Mouse (Mus musculus) natural killer cell, adult 2 months (primary cell): ENCODE measurements around the gene Abca8b.
"Not testable (repeated sequence)": the region's sequence is repeated elsewhere in the genome, so short reads cannot be mapped to it uniquely, and the experiment has no call there.

Experiments used
- DNase-seq, 2 experiments: peaks; one replicate each; pipeline ENCODE4 v3.0.0; 2022; ENCODE audit warnings: low spot score in 2 of 2

Abca8b gene

DNA sequence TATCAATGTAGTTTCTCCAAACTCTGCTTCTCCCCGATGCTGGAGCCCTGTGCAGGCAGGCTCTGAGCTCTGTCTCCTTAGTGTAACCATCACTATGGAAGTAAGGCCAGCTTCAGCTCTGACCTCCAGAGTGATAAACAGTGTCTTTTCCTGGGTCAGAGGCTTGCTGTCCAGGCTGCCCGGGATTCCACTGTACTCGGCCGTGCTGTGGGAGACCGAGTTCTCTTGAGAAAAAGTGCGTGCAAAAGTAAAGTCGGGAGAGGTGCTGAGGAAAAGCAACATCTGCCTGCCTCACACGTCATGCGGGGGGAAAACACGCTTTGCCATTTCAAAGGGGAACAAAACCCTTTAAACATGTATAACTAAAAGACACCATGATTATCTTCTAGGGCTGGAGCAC is 79.0 kb downstream of the Abca8b start:
- DNase-seq: no peak

GRCm38 (mm10) chr11:109913156-109913555 is 82.5 kb downstream of the Abca8b start:
- DNase-seq: not testable (repeated sequence)

GRCm38 (mm10) chr11:109912118-109912517 is 83.5 kb downstream of the Abca8b start:
- not testable (repeated sequence) for DNase-seq

DNA sequence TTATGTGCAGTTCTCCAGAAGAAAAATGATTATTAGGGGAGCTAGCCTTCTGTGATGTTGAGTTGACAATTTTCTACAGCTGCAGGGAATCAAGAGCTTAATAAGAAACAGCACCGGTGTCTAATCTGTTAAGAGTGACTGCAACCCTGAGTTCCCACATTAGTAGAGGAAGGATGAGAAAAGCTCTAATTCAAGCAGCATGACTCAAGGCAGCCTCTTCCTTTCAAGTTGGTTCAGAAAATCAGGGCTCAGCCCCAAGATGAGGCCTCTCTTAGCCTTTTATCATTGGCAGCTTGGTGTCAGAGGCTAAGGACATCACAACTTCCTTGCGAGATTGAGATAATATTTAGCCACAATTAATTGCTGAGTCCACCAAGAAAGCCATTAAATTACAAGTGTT is 85.8 kb downstream of the Abca8b start:
- no peak for DNase-seq

DNA sequence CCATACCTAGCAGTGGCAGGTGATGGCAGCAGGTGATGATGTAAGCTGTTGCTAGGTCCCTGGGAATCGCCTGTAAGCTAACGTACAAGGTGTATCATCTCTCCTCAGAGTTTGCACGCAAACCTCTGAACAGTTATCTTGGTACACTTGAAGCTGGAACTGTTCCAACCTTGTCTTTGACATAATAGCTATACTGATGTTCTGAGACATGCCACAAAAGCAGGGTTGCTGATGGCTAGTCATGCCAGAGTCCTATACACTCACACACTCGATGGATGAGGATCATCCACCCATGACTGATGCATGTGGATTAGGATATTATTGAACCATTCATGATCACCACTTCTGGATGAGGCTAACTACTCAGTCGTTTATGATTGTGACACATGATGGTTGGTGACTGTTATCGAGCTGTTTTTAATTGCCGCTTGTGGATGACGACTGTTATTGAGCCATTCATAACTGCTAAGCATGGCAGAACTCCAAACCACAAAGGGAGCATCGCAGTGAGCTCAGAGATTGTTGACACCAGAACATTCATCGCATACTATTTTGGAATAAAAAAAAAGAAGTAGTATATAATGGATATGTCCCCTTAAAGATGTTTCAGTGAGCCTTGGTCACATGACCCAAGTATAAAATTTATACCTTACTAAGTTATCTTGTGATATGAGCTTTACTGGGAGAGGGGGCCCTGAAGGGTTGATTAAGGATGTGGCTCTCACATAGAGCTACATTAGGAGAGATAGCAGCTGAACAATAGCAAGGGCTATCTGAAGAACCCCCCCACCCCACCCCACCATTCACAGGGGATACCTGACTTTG is 87.2 kb downstream of the Abca8b start:
- no peak for DNase-seq

DNA sequence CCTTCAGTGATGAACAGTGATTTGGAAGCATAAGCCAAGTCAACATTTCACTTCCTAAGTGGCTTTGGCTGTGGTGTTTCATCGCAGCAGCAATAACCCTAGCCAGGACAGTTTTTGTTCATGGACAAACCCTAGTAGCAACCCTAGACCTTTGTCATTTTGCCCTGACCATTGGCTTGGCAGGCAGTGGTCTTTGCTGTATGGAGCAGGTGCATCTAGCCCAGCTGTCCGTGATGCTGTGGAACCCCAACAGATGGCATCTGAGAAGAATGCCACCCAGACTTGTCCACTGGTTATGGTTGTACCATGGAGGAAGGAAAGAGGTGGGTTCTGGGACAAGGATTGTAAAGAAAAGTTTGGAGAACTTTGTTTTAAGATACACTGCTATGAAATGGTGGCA is 88.1 kb downstream of the Abca8b start:
- DNase-seq: no peak

DNA sequence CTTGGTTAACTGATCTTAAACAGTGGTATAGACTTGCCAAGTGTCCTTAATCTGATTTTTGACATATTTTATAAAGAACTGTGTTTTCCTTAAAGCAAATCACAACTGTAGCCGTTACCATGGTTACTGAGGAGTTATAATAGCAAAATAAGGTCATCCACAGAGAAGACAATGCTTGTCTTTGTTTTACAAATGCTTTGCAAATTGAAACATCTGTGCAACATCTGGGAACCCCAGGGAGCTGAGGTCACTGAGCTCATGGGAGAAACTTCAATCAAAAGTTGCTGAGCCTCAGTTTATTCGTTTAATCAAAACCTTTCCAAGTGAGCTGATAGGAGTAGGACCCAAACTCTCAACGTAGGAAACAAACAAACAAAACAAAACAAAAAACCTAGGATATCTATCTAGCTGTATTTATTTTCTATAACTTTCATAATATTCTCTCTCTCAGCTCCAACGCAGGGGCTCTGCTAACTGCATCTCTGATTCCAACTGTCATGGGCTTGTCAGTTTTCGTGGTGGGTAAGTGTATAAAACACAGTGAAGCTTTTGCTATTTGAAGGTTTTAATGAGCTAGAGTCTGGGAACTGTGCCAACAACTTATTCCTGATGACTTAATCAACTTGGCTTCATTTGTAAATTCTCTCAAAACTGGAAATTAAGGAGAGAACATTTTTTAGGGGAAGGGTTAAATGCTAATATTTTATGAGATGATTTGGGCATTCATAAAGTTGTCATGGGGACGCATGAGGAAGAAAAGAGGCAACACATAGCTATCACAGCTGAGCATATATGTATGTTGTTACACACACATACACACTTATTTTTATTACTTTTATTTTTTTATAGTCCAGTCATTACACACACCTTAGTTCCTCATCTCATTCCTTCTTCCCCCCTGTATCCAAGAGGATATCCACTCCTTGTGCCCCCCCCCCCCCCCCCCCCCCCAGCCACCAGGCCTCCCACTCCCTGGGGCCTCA is 92.7 kb downstream of the Abca8b start:
- DNase-seq: no peak

- DNase-seq: no peak
Measured at GRCm38 (mm10) chr11:109900491-109901241, 95.0 kb downstream of the Abca8b start.

DNA sequence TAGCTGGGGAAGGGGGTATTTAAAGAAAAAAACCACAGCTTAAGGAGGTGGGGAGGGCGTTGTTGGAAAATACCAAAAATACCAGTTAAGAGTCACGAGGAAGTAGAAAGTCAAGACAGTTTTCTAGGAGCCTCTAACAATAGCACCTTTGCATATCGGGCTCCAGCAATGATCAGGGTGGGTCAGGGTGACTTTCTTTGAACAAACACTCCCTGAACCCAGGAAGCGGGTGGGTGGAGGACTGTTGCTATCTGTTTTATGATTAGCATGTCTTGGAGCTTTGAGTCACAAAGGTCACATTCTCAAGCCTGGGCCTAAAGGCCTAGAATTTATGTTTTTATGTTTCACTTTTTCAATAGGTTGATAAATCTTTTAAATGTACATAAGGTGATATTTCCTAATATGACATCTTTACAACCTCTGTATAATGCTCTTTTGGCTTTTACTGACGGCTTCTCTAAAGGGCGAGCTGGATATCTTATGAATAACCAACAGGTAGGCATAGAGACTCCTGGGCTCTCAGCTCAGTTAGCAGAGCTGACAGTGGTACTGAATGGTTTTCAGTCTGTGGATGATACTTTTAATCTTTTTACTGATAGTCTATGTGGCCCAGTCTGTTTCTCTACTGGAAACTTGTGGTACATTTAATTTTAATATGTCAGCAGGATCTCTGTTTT is 96.7 kb downstream of the Abca8b start:
- DNase-seq: no peak

DNA sequence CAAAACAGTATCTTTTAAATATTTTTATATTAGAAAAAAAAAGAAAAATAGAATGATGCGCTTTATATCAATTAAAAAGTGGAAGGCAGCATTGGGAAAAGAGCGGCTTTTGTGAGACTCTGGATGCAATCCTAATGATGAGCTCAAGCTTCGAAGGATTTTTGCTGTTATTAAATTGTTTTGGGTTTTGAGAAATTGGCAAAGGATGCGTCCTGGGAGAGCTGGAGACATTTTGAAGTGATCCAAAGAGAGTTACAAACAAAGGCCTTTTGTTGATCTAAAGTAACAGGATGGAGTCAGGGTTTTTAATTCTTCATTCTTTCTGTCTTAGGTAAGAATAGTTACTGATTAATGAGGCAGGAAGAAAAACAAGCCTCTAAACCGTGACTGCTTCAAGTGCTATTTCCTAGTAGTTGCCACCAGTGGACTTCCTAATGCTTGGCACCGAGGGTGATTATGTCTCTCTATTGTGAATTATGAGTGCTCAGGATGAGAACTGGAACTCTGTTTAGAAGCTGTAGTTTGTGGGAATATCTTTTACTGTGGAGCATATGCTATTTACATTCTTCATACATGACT is 99.6 kb downstream of the Abca8b start:
- DNase-seq: no peak

DNA sequence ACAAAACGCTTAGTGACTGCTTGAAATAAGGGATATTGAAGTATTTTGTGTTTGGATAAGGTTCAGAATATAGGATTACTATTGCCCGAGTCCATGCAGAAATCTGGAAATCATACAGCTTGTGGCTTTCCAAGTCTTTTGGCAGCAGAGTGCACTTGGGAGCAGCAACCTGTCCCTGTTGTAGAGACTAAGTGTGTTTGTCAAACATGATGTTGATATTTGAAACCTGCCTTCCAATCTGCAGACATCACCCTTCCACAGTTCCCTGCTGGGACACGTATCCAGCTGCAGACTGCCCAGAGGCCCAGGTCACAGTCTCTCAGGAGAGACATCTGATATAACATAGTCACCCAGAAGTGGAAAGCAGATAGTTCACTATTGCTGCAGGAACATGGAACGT is 100.1 kb downstream of the Abca8b start:
- no peak for DNase-seq

DNA sequence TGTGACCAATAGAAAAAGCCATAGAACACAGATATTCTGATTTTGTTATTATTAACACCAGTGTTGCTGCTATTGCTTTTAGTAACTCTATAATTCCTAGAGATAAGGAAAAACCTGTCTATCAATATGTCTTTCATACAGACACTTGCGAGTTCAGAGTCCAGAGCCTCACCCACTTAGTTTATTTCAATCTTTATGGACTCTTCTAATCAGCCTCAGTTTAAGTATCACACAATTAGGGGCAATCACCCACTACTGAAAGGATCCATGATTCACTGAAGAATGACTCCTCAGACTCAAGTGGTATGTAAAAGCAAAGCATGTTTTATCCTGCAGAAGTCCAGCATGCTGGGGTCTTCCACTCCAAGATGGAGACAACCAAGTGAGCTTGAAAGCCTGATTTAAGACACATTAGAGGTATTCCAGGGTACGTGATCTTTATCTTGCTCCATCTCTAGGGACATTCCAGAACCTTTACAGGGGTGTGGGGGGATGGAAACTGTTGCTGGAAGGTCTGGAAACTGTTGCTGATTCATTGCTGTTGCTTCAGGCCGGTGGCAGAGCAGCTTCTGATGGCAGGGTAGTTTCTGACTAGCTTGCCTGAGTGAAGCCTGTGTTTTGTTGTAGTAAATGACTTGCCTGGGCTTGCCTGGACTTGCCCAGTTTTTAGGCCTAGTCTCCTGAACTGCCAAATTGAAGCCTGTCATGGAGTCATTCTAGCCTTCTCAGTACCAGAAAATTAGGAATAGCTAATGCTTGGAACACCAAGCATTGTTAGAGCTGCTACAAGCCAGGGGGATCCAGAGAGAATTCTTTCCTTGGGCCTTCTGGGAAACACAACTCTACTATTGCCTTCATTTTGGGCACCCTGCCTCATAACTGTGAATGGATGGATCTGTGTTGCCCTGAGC is 101.5 kb downstream of the Abca8b start:
- DNase-seq: no peak

DNA sequence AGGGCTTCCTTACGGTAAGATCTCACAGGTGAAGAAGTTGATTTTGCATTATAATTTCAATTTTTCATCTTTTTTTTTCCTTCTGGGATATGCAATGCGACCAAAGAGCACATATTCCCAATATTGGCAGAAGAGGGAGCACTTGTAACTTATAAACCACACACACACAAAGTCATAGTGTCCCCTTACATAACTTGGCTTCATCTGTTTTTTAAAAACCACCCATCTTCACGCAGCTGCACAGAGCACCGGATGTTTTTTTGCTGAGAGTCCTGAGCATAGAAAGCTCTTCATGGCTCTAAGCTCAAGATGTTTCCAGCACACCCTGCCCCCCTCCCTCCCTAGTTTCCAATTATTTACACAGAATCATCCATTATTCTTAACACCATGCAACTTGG is 103.7 kb downstream of the Abca8b start:
- DNase-seq: no peak

DNA sequence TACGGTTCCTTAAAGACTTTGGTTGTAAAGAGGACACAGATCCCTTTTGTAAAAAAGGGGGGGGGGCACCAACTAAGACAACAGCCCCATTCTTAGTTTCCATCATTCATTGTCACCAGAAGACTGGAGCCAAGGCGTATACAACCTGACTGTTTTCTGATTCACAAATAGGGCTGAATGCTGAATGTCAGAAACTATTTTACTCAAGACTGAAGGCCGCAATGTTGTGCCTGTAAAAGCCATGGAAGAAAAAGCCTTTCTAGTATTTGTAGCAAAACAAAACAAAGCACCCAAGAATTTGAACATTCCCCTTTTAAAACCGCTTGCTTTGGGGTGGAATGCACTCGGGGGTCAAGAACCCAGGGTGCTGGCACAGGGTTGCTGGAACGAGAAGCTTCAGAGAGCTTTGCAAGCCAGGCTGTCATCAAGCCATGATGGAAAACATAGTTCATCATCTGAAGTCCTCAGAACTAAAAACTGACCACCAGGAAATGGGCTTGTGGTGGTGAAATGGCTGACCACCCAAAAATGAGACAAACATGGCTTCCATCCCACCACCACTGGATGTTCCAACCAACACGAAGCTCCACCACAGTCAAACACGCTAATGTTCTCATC is 104.2 kb downstream of the Abca8b start:
- DNase-seq: no peak

- no peak for DNase-seq
Measured at GRCm38 (mm10) chr11:109889595-109889994, 106.0 kb downstream of the Abca8b start.

GRCm38 (mm10) chr11:109886757-109887156 is 108.9 kb downstream of the Abca8b start:
- DNase-seq: no peak

DNA sequence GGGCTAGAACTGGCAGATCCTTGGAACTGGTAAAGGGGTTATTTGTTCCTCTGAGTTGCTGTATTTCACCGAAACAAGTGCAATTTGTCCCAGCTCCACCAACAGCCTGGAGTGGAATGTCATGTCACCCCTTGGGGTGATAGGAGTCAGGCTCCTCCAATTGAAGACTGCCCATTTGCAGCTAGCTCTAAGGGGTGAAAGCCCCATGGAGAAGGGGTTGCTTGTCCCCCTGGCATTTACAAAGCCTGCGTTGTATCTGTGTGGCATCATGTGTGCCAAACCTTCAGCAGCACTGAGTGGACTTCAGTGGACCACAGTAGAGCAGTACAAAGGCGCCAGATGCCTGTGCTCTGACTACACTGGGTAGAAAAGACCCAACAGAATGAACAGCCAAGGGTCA is 110.1 kb downstream of the Abca8b start:
- no peak for DNase-seq

GRCm38 (mm10) chr11:109884801-109885200 is 110.8 kb downstream of the Abca8b start:
- no peak for DNase-seq

DNA sequence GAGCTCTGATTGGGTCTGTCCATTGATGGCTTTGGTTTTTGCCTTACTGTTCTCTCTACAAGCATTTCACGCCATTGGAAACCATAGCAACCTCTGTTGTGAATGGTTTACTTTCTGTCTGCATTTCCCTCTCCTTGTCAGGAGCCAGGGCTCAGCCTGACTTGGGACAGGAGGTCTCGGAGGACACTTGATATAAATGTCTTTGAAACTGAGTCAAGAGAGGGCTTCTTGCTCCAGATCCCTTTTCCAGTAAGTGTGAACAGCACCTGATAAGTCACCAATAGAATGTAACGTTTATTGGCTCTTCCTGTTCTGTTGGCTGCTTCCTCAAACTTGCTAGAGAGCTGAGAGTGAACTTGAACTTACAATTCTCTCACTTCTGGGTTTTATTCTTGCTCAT is 111.5 kb downstream of the Abca8b start:
- DNase-seq: no peak
